Mouse (Mus musculus) embryonic facial prominence, embryonic 10.5 days (tissue): ENCODE measurements around the gene Naaladl2. TPM values are rescaled to one million over a fixed set of nuclear protein-coding genes. Genes with fewer than 3 reads are reported as not detected.

Source experiments
- DNase-seq: peaks from one replicate; pipeline ENCODE4 v3.0.0-alpha.2; 2017; ENCODE audit warnings: low spot score
- H3K27ac ChIP-seq: fragments of 300-500 bp; sonication (generic); replicated peaks from 2 replicates; pipeline ENCODE4 v1.5.1; 2016; ENCODE audit warnings: mild to moderate bottlenecking
- H3K27me3 ChIP-seq: fragments of 300-500 bp; sonication (generic); replicated peaks from 2 replicates; pipeline ENCODE4 v1.6.1; 2016; ENCODE audit warnings: low read depth, mild to moderate bottlenecking; ENCODE audit not compliant: poor library complexity, severe bottlenecking
- H3K36me3 ChIP-seq: fragments of 300-500 bp; sonication (generic); replicated peaks from 2 replicates; pipeline ENCODE4 v1.6.1; 2016; ENCODE audit warnings: mild to moderate bottlenecking, moderate library complexity
- H3K4me1 ChIP-seq: fragments of 300-500 bp; sonication (generic); 2 replicates; pipeline ENCODE4 v1.6.1; 2016
- H3K4me3 ChIP-seq: fragments of 300-500 bp; sonication (generic); 2 replicates; pipeline ENCODE4 v1.5.1; 2016; ENCODE audit warnings: mild to moderate bottlenecking, moderate library complexity
- H3K9me3 ChIP-seq: fragments of 300-500 bp; sonication (generic); 2 replicates; pipeline ENCODE4 v1.6.1; 2016; ENCODE audit warnings: mild to moderate bottlenecking
- WGBS: fragments of 180-500 bp; shearing (Covaris S2); methylation state at CpG from one replicate; pipeline ENCODE4 v1.1.7; 2016; 5-methylcytosine and 5-hydroxymethylcytosine counted together
- polyA plus RNA-seq: library from polyadenylated mRNA; unstranded; fragments of >200 nt; fragmentation: Nextera tagmentation; extraction: Ambion mirVana; gene quantifications from 2 replicates; pipeline ENCODE4 v1.2.1, GENCODE M21; 2016

Naaladl2 gene
- polyA plus RNA-seq, 1 experiment from 2014 or later, result 0.66 TPM

DNA sequence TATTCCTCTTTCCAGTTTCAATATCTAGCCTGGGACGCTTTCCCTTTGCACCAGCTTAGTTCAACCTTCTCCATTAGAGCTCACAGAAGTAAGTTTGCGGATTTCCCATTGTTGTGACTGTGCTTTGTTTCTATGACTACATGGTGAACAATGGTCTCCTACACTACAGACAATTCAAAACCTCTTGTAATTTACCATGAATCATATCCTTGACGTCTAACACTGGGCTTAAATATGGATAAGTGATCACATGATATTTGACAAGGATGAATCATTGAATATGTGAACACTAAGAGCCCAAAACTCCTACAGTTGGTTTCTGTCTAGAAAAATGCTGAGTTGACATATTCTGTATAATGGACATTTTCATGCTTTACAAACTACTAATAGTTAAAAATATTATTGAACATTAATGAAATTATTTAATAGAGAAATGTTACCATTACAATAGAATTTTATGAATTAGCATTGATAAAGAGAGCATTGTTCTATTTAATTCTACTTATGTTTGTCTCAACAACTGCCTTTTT lies 539.2 kb downstream of the Naaladl2 start:
- no peak for DNase-seq
- peaks cover 5% of the 10 kb centered on the region for H3K4me1 ChIP-seq
- no peaks in the 10 kb centered on the region for H3K9me3 ChIP-seq
- no peak overlapping the region for H3K4me3 ChIP-seq
- H3K27me3 ChIP-seq, result no peaks in the 10 kb centered on the region
- 82% methylated on average over 3 of the region's 3 CpGs for WGBS
- H3K36me3 ChIP-seq, result no peaks in the 10 kb centered on the region
- no peak overlapping the region for H3K27ac ChIP-seq

- H3K27me3 ChIP-seq, result no peaks in the 10 kb centered on the region
- 75% methylated on average over 2 of the region's 2 CpGs for WGBS
- no peak for DNase-seq
Observed at GRCm38 (mm10) chr3:24595447-24595846, 548.6 kb downstream of the Naaladl2 start.

GRCm38 (mm10) chr3:24556617-24557016 lies 587.4 kb downstream of the Naaladl2 start:
- Histone ChIP-seq H3K9me3 (no peaks in the 10 kb centered on the region), H3K27me3 (no peaks in the 10 kb centered on the region), H3K36me3 (no peaks in the 10 kb centered on the region), H3K27ac (no peak overlapping the region), H3K4me1 (no peaks in the 10 kb centered on the region), H3K4me3 (no peak overlapping the region)
- WGBS, result 80% methylated on average over 1 of the region's 1 CpGs
- no peak for DNase-seq

More at GRCm38 (mm10) chr3:24595447-24595846, 548.6 kb downstream of the Naaladl2 start:
- no peak overlapping the region for H3K4me3 ChIP-seq
- no peaks in the 10 kb centered on the region for H3K36me3 ChIP-seq
- H3K9me3 ChIP-seq, result no peaks in the 10 kb centered on the region
- H3K4me1 ChIP-seq, result no peaks in the 10 kb centered on the region
- no peak overlapping the region for H3K27ac ChIP-seq

- no peaks in the 10 kb centered on the region for H3K4me1 ChIP-seq
- 89% methylated on average over 5 of the region's 5 CpGs for WGBS
- no peak overlapping the region for H3K27ac ChIP-seq
- no peak for DNase-seq
- H3K27me3 ChIP-seq, result no peaks in the 10 kb centered on the region
- no peaks in the 10 kb centered on the region for H3K36me3 ChIP-seq
- no peak overlapping the region for H3K4me3 ChIP-seq
- no peaks in the 10 kb centered on the region for H3K9me3 ChIP-seq
Observed at GRCm38 (mm10) chr3:24553701-24554100, 590.4 kb downstream of the Naaladl2 start.

GRCm38 (mm10) chr3:24552631-24553030 lies 591.4 kb downstream of the Naaladl2 start:
- H3K27me3 ChIP-seq, result no peaks in the 10 kb centered on the region
- no peak overlapping the region for H3K4me3 ChIP-seq
- no peaks in the 10 kb centered on the region for H3K36me3 ChIP-seq
- no peak overlapping the region for H3K27ac ChIP-seq
- DNase-seq, result no peak
- H3K9me3 ChIP-seq, result no peaks in the 10 kb centered on the region
- WGBS, result 79% methylated on average over 2 of the region's 2 CpGs
- no peaks in the 10 kb centered on the region for H3K4me1 ChIP-seq

- H3K4me1 ChIP-seq, result no peaks in the 10 kb centered on the region
- no peak for DNase-seq
- H3K27me3 ChIP-seq, result no peaks in the 10 kb centered on the region
- no peak overlapping the region for H3K4me3 ChIP-seq
- no peaks in the 10 kb centered on the region for H3K36me3 ChIP-seq
- WGBS, result 92% methylated on average over 3 of the region's 3 CpGs
- H3K27ac ChIP-seq, result no peak overlapping the region
- H3K9me3 ChIP-seq, result no peaks in the 10 kb centered on the region
Observed at GRCm38 (mm10) chr3:24533775-24534458, 610.1 kb downstream of the Naaladl2 start.

DNA sequence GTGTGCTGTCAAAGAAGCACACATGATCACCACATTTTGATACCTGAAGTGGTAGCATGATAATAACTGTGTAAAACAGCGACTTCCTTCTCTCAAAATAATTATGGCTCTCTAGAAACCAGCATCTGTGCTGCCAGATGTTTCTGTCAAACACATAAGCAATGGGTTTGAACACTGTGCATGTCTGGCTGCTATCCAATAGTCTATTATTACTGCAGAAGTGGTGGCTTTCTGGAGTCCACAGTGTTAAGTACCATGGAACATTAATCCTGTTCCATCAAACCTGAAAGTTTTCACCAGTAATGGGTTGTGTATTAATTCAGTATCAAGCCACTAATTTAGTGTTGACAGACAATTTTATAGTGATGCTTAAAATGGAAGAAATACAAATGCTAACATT lies 629.1 kb downstream of the Naaladl2 start:
- WGBS, result 59% methylated on average over 1 of the region's 1 CpGs
- H3K9me3 ChIP-seq, result no peaks in the 10 kb centered on the region
- no peak for DNase-seq
- no peaks in the 10 kb centered on the region for H3K36me3 ChIP-seq
- H3K27me3 ChIP-seq, result no peaks in the 10 kb centered on the region
- no peaks in the 10 kb centered on the region for H3K4me1 ChIP-seq
- no peak overlapping the region for H3K4me3 ChIP-seq
- H3K27ac ChIP-seq, result no peak overlapping the region

DNA sequence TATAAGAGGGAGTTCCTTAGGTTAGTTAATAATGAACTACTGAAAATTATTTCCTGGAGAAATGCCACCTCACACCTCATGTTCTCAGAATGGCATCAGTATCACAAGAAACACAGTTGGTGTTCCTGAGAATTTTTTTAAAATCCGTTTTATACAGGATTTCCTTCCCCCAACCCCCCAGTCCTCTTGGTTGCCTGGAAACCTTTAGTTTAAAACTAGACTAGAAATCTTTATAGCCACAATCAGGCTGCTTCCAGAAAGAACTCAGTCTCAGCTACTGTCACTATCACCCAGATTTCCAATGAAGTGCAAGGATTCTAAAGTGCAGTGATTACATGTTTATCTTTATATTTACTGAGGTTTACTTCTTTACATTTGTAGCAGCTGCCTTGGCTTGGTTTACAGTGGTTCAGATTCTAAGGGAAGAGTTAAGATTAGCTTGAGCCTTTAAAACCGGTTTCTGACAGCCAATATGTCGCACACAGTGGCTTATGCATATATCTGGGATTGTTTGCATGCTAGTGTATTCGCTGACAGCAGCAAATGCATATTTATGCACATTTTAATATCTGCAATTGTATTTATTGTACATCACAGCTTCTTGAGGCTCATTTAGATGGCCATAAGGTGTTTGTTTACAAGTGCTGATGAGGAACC lies 657.5 kb downstream of the Naaladl2 start:
- no peak for DNase-seq
- 80% methylated on average over 4 of the region's 4 CpGs for WGBS
- Histone ChIP-seq H3K36me3 (no peaks in the 10 kb centered on the region), H3K4me1 (no peaks in the 10 kb centered on the region), H3K9me3 (no peaks in the 10 kb centered on the region), H3K27ac (no peak overlapping the region), H3K27me3 (no peaks in the 10 kb centered on the region), H3K4me3 (no peak overlapping the region)

DNA sequence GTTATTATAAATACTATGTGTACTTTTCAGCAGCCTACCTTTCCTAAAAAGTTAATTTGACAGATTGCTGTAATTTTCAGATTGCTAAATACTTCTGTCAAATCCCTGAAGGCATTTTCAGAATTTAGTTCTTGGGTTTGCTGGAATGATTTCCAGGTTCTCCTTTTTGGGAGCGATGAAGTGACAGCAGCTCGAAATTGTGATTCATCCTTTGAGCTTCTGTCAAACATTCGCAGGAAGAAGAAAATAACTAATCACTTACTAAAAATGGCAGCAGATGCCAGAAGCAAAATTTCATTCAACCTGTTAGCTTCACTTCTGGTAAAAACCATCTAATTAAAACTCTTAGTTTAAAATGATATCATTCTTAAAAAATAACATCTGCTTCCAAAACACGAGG lies 680.1 kb downstream of the Naaladl2 start:
- no peaks in the 10 kb centered on the region for H3K36me3 ChIP-seq
- no peak overlapping the region for H3K4me3 ChIP-seq
- no peaks in the 10 kb centered on the region for H3K4me1 ChIP-seq
- no peaks in the 10 kb centered on the region for H3K9me3 ChIP-seq
- H3K27ac ChIP-seq, result no peak overlapping the region
- 86% methylated on average over 4 of the region's 4 CpGs for WGBS
- H3K27me3 ChIP-seq, result no peaks in the 10 kb centered on the region
- DNase-seq, result no peak

GRCm38 (mm10) chr3:24440621-24441020 lies 703.4 kb downstream of the Naaladl2 start:
- Histone ChIP-seq H3K36me3 (no peaks in the 10 kb centered on the region), H3K4me3 (no peak overlapping the region), H3K9me3 (no peaks in the 10 kb centered on the region), H3K27ac (no peak overlapping the region), H3K4me1 (no peaks in the 10 kb centered on the region), H3K27me3 (no peaks in the 10 kb centered on the region)
- DNase-seq, result no peak
- WGBS, result 88% methylated on average over 6 of the region's 6 CpGs

GRCm38 (mm10) chr3:24432761-24433160 lies 711.3 kb downstream of the Naaladl2 start:
- H3K4me1 ChIP-seq, result no peaks in the 10 kb centered on the region
- WGBS, result 86% methylated on average over 3 of the region's 3 CpGs
- no peak overlapping the region for H3K27ac ChIP-seq
- no peaks in the 10 kb centered on the region for H3K9me3 ChIP-seq
- H3K27me3 ChIP-seq, result no peaks in the 10 kb centered on the region
- no peaks in the 10 kb centered on the region for H3K36me3 ChIP-seq
- DNase-seq, result no peak
- no peak overlapping the region for H3K4me3 ChIP-seq

DNA sequence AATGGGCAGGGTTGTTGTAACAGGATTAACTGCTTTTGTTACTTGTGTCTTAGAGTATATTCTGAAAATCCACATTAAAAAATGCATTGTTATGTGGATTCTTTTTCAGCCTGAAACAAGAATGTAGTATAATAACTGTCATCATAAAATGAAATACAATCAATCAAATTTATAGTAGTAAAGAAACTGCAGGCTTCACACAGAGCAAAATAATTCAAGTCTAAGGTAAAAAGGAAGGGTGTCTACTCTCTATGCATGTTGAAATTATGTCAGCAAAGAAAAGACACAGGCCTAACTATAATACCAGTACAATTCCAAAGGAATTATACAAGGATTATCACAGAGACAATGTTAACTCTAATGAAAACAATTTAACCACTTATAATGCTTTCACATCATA lies 752.3 kb downstream of the Naaladl2 start:
- H3K27ac ChIP-seq, result no peak overlapping the region
- H3K4me3 ChIP-seq, result no peak overlapping the region
- H3K4me1 ChIP-seq, result no peaks in the 10 kb centered on the region
- H3K9me3 ChIP-seq, result no peaks in the 10 kb centered on the region
- H3K36me3 ChIP-seq, result no peaks in the 10 kb centered on the region
- H3K27me3 ChIP-seq, result no peaks in the 10 kb centered on the region
- DNase-seq, result no peak

DNA sequence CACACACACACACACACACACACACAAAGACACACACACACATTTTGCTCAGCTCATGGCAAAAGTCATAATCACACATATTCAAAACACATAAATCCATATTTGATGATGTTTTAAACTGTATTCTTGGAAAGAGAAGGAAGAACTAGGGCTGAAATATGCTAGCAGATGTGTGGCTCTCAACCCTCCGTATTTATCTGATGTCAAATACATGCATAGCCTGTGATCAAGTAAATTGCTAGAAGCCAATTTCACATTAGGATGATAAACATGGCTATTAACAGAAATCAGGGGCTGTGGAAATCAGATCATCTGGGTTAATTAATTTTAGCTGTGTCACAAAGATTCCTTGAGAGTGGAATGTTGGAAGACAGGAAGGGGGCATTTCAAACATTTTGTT lies 752.8 kb downstream of the Naaladl2 start:
- H3K27ac ChIP-seq, result no peak overlapping the region
- H3K27me3 ChIP-seq, result no peaks in the 10 kb centered on the region
- no peaks in the 10 kb centered on the region for H3K4me1 ChIP-seq
- no peaks in the 10 kb centered on the region for H3K36me3 ChIP-seq
- DNase-seq, result no peak
- 80% methylated on average over 1 of the region's 1 CpGs for WGBS
- H3K4me3 ChIP-seq, result no peak overlapping the region
- H3K9me3 ChIP-seq, result no peaks in the 10 kb centered on the region
